Mouse (Mus musculus): Measurements from ENCODE around the gene Agtrap. TPM values are rescaled to one million over a fixed set of nuclear protein-coding genes. Genes with fewer than 3 reads are reported as not detected.
A peak's percentile ranks its signal among the peaks of the same experiment; 100 is the strongest.
"Not testable (repeated sequence)": the region's sequence is repeated elsewhere in the genome, so short reads cannot be mapped to it uniquely, and the experiment has no call there.

Gene Agtrap
- total and polyA plus RNA-seq, 2 experiments from 2014 or later, result 6.6 to 8.6 TPM

DNA sequence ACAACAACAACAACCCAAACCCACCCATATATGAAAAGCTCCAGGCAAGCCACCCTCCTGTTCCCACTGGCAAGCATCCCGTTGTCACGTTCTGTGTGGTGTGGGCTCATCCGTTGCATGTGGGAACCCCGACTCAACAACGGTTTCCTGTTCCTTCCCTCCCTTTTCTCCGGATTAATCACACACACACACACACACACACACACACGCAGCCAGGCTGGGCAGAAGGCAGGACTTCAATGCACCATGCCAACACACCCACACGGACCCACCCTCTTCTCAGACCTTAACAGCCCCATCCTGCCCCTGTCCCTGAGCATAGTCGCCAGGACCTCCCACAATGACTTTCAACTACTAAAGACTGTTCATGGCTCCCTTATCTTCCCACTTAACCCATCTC lies 32.7 kb upstream of the Agtrap start:
- no peak for TF ChIP-seq CTCF (IDR thresholded peaks at IDR 0.05)
- no peaks in the 10 kb centered on the region for H3K27me3 ChIP-seq (ENCODE audit: insufficient read depth, low read length)
- no peak overlapping the region for H3K27ac ChIP-seq (ENCODE audit: low read depth, low read length)
- 60% methylated on average over 9 of the region's 9 CpGs for WGBS
- H3K36me3 ChIP-seq (ENCODE audit: insufficient read depth, low read length), result no peaks in the 10 kb centered on the region
- H3K4me3 ChIP-seq (ENCODE audit: low read depth, low read length), result no peak overlapping the region
- DNase-seq (ENCODE audit: low spot score) (no peak), ATAC-seq (ENCODE audit: low FRiP score) (no peak)
- no peak overlapping the region for H3K4me2 ChIP-seq (ENCODE audit: low read depth, low read length, poor library complexity, severe bottlenecking)
- no peaks in the 10 kb centered on the region for H3K4me1 ChIP-seq (ENCODE audit: insufficient read depth, low read length)
- no peaks in the 10 kb centered on the region for H3K9me3 ChIP-seq (ENCODE audit: low read length)
- no peak overlapping the region for H3K9ac ChIP-seq (replicated peaks; ENCODE audit: low read length, poor library complexity, severe bottlenecking)

GRCm38 (mm10) chr4:148119578-148119977 lies 31.7 kb upstream of the Agtrap start:
- H3K4me1 ChIP-seq (ENCODE audit: insufficient read depth, low read length); ATAC-seq (ENCODE audit: low FRiP score); H3K4me3 ChIP-seq (ENCODE audit: low read depth, low read length); H3K9ac ChIP-seq (replicated peaks; ENCODE audit: low read length, poor library complexity, severe bottlenecking); H3K36me3 ChIP-seq (ENCODE audit: insufficient read depth, low read length); H3K27me3 ChIP-seq (ENCODE audit: insufficient read depth, low read length); H3K9me3 ChIP-seq (ENCODE audit: low read length); H3K4me2 ChIP-seq (ENCODE audit: low read depth, low read length, poor library complexity, severe bottlenecking); H3K27ac ChIP-seq (ENCODE audit: low read depth, low read length); DNase-seq (ENCODE audit: low spot score): not testable (repeated sequence)
- peak; percentile 28 for TF ChIP-seq CTCF (IDR thresholded peaks at IDR 0.05)
- WGBS, result 89% methylated on average over 9 of the region's 9 CpGs

DNA sequence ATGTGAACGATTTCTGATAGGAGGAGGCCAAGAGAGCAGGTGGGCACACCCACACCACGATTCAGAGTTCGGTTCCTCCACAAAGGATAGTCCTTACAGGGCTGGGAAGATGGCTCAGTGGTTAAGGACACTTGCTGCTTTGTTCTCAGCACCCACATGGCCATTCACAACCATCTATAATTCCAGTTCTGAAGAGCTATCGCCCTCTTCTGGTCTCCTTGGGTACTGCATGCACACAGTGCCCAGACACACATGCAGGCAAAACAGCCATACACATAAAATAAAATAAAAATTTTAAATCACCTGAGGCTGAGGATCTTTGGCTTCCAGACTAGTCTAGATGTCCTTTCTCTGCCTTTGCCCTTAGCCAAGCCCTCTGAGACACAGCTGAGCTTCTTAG lies 29.6 kb upstream of the Agtrap start:
- H3K4me1 ChIP-seq (ENCODE audit: insufficient read depth, low read length), result peaks cover 4% of the 10 kb centered on the region; the same call in 1 of the 2 replicates
- no peaks in the 10 kb centered on the region for H3K9me3 ChIP-seq (ENCODE audit: low read length)
- H3K27ac ChIP-seq (ENCODE audit: low read depth, low read length), result no peak overlapping the region
- DNase-seq (ENCODE audit: low spot score) (no peak), ATAC-seq (ENCODE audit: low FRiP score) (no peak)
- peaks cover 2% of the 10 kb centered on the region; the same call in 1 of the 2 replicates for H3K36me3 ChIP-seq (ENCODE audit: insufficient read depth, low read length)
- peak; percentile 62 for TF ChIP-seq CTCF (IDR thresholded peaks at IDR 0.05)
- no peaks in the 10 kb centered on the region for H3K27me3 ChIP-seq (ENCODE audit: insufficient read depth, low read length)
- WGBS, result 76% methylated on average over 4 of the region's 4 CpGs
- no peak overlapping the region for H3K4me2 ChIP-seq (ENCODE audit: low read depth, low read length, poor library complexity, severe bottlenecking)
- H3K4me3 ChIP-seq (ENCODE audit: low read depth, low read length), result no peak overlapping the region
- no peak overlapping the region for H3K9ac ChIP-seq (replicated peaks; ENCODE audit: low read length, poor library complexity, severe bottlenecking)

- H3K4me2 ChIP-seq (ENCODE audit: low read depth, low read length, poor library complexity, severe bottlenecking), result no peak overlapping the region
- H3K9me3 ChIP-seq (ENCODE audit: low read length), result no peaks in the 10 kb centered on the region
- no peak for DNase-seq (ENCODE audit: low spot score)
- no peak overlapping the region for H3K27ac ChIP-seq (ENCODE audit: low read depth, low read length)
- no peaks in the 10 kb centered on the region for H3K27me3 ChIP-seq (ENCODE audit: insufficient read depth, low read length)
- H3K9ac ChIP-seq (replicated peaks; ENCODE audit: low read length, poor library complexity, severe bottlenecking), result no peak overlapping the region
- no peak overlapping the region for H3K4me3 ChIP-seq (ENCODE audit: low read depth, low read length)
- 81% methylated on average over 4 of the region's 4 CpGs for WGBS
- H3K4me1 ChIP-seq (ENCODE audit: insufficient read depth, low read length), result peaks cover 4% of the 10 kb centered on the region; the same call in 1 of the 2 replicates
- ATAC-seq (ENCODE audit: low FRiP score), result no peak
- TF ChIP-seq CTCF (IDR thresholded peaks at IDR 0.05), result peak; percentile 62
- peaks cover 6% of the 10 kb centered on the region; the same call in 1 of the 2 replicates for H3K36me3 ChIP-seq (ENCODE audit: insufficient read depth, low read length)
These were observed 28.8 kb upstream of the Agtrap start for GRCm38 (mm10) chr4:148116657-148117056.

- H3K27ac ChIP-seq (ENCODE audit: low read depth, low read length), result peak overlapping the region; percentile 38; the same call in 1 of the 2 replicates
- no peak overlapping the region for H3K4me3 ChIP-seq (ENCODE audit: low read depth, low read length)
- peak overlapping the region; percentile 32; the same call in 1 of the 2 replicates for H3K4me2 ChIP-seq (ENCODE audit: low read depth, low read length, poor library complexity, severe bottlenecking)
- H3K9ac ChIP-seq (replicated peaks; ENCODE audit: low read length, poor library complexity, severe bottlenecking), result no peak overlapping the region; the same call in 1 of the 2 replicates
- TF ChIP-seq CTCF (IDR thresholded peaks at IDR 0.05), result peak; percentile 55
- H3K27me3 ChIP-seq (ENCODE audit: insufficient read depth, low read length), result no peaks in the 10 kb centered on the region
- 5% methylated on average over 15 of the region's 15 CpGs for WGBS
- ATAC-seq (ENCODE audit: low FRiP score) (no peak; the same call in 1 of the 2 replicates), DNase-seq (ENCODE audit: low spot score) (no peak)
- H3K4me1 ChIP-seq (ENCODE audit: insufficient read depth, low read length), result peaks cover 4% of the 10 kb centered on the region; the same call in 1 of the 2 replicates
- peaks cover 6% of the 10 kb centered on the region; the same call in 1 of the 2 replicates for H3K36me3 ChIP-seq (ENCODE audit: insufficient read depth, low read length)
- no peaks in the 10 kb centered on the region for H3K9me3 ChIP-seq (ENCODE audit: low read length)
These were observed 27.6 kb upstream of the Agtrap start for GRCm38 (mm10) chr4:148115467-148115866.

DNA sequence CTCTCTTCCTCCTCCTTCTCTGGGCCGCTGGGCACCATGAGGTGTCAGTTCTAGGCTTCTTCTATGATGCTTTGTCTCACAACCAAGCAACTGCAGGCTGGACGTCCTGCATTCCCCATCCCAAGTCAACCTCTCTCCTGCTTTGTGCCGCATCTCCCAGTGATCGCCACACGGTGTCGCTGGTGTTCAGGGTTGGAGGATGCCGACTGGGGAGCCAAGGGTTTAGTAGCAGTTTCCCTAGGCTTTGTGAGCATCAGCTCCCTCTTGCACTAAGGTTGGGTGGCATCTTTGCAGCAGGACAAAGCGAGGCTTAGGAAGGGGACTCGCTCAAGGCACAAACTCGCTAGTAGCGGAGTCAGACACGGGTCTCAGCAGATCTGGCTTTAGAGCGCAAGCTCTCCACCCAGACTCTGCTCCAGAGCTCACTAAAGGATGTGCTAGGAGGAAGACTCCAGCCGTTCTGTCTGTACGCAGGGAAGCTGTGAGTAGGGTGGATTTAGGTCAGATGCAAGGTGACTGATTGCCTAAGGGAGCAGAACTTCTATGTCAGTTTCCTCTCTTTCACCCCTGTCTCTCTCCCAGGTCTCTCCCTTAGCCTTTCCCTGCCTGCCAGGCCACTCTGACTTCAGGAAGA lies 27.0 kb upstream of the Agtrap start:
- WGBS, result 4% methylated on average over 15 of the region's 15 CpGs
- peak; percentile 89 for DNase-seq (ENCODE audit: low spot score)
- Histone ChIP-seq H3K4me2 (ENCODE audit: low read depth, low read length, poor library complexity, severe bottlenecking) (peak overlapping the region; percentile 32), H3K36me3 (ENCODE audit: insufficient read depth, low read length) (peaks cover 6% of the 10 kb centered on the region; the same call in 1 of the 2 replicates), H3K27ac (ENCODE audit: low read depth, low read length) (peak overlapping the region; percentile 38; the same call in 1 of the 2 replicates), H3K4me3 (ENCODE audit: low read depth, low read length) (no peak overlapping the region), H3K9me3 (ENCODE audit: low read length) (no peaks in the 10 kb centered on the region), H3K27me3 (ENCODE audit: insufficient read depth, low read length) (no peaks in the 10 kb centered on the region), H3K4me1 (ENCODE audit: insufficient read depth, low read length) (peaks cover 4% of the 10 kb centered on the region; the same call in 1 of the 2 replicates), H3K9ac (replicated peaks; ENCODE audit: low read length, poor library complexity, severe bottlenecking) (peak overlapping the region; percentile 24; the same call in 1 of the 2 replicates)
- peak; percentile 100 for TF ChIP-seq CTCF (IDR thresholded peaks at IDR 0.05)
- peak; percentile 75 for ATAC-seq (ENCODE audit: low FRiP score)
